Comparison of ENCODE assay signal across 21 mouse cellular contexts in the genomic region with DNA sequence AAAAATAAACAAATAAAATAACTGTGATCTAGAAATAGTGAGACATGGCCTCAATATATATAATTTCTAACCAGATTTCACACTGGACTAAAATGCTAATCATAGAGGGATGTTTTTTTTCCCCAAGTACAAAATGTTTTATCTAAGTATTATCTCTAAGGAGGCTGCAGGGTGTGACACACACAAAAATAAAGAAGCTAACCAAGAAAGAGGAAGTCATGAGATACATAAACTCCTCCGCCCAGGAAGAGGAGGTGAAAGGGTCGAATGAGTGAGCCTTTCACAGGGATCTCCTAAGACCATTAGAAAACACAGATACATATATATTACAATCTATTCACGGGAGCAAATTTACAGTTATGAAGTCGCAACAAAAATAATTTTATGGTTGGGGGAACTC.
DNase-seq lines count a peak whose midpoint lies in the region; ATAC-seq and TF ChIP-seq lines count a peak whose summit lies in the region.
"Had no signal": no experiment of that assay in that cellular context is flagged by ENCODE, and none has a peak within 500 bp of the region (broad histone marks: within the 10 kb centered on the region; RNA-seq: fewer than 3 reads in every experiment).

No protein-coding gene starts in this region.

- H3K36me3 ChIP-seq in G1E (replicated peaks) = no peaks in the 10 kb centered on the region
- no peaks in the 10 kb centered on the region for H3K36me3 ChIP-seq in splenic B cell, adult 2 months (ENCODE audit: control insufficient read depth, insufficient read depth, low read length, poor library complexity, severe bottlenecking)
- no peaks in the 10 kb centered on the region for H3K36me3 ChIP-seq in midbrain, postnatal 0 days (ENCODE audit: insufficient read depth, low read length)
- H3K36me3 ChIP-seq: forebrain, embryonic 15.5 days; kidney, embryonic 15.5 days; limb, embryonic 12.5 days had no signal

- H3K4me2 ChIP-seq in midbrain, postnatal 0 days (ENCODE audit: low read depth, low read length, poor library complexity, severe bottlenecking) = no peak overlapping the region
- H3K4me2 ChIP-seq: forebrain, embryonic 15.5 days; heart, embryonic 11.5 days; kidney, embryonic 15.5 days; limb, embryonic 12.5 days; midbrain, embryonic 11.5 days had no signal

- WGBS in lung, adult 2 months = 58% methylated on average over 4 of the region's 4 CpGs
- 89% methylated on average over 4 of the region's 4 CpGs for WGBS in midbrain, postnatal 0 days

- peak; percentile 65 for ATAC-seq in G1E (ENCODE audit: extremely low read depth, insufficient number of reproducible peaks, low FRiP score, poor library complexity, severe bottlenecking)
- ATAC-seq in midbrain, postnatal 0 days (ENCODE audit: low FRiP score) = no peak
- ATAC-seq: forebrain, embryonic 15.5 days; hindbrain, postnatal 0 days had no signal

- TF ChIP-seq CTCF in lung, adult 2 months (IDR thresholded peaks at IDR 0.05; ENCODE audit: insufficient read depth, low read length) = no peak
- no peak for TF ChIP-seq CTCF in G1E (IDR thresholded peaks at IDR 0.05; ENCODE audit: low read depth, low read length)
- no peak for TF ChIP-seq CTCF in midbrain, postnatal 0 days (IDR thresholded peaks at IDR 0.05)

- no peak overlapping the region for H3K4me3 ChIP-seq in lung, adult 2 months (replicated peaks; ENCODE audit: extremely low read depth, low read depth, low read length)
- no peak overlapping the region for H3K4me3 ChIP-seq in G1E (ENCODE audit: low read depth, low read length)
- no peak overlapping the region for H3K4me3 ChIP-seq in brown adipose tissue, adult 24 weeks (ENCODE audit: insufficient read depth, low read depth, low read length)
- no peak overlapping the region for H3K4me3 ChIP-seq in midbrain, postnatal 0 days (ENCODE audit: low read depth, low read length)
- H3K4me3 ChIP-seq: forebrain, embryonic 15.5 days; kidney, embryonic 15.5 days; layer of hippocampus, adult 2 months; left cerebral cortex, adult 2 months; limb, embryonic 12.5 days; myocyte had no signal

- no peaks in the 10 kb centered on the region; the same call in 1 of the 2 replicates for H3K4me1 ChIP-seq in lung, adult 2 months (ENCODE audit: control insufficient read depth, insufficient read depth, low read length)
- peaks cover 69% of the 10 kb centered on the region for H3K4me1 ChIP-seq in G1E (ENCODE audit: insufficient read depth, low read depth, low read length)
- H3K4me1 ChIP-seq in brown adipose tissue, adult 24 weeks (ENCODE audit: control insufficient read depth, insufficient read depth, insufficient read length, low read length) = no peaks in the 10 kb centered on the region
- no peaks in the 10 kb centered on the region for H3K4me1 ChIP-seq in midbrain, postnatal 0 days (ENCODE audit: insufficient read depth, low read length)
- H3K4me1 ChIP-seq: forebrain, embryonic 15.5 days; limb, embryonic 12.5 days had no signal

- H3K27me3 ChIP-seq in G1E (ENCODE audit: insufficient read depth, low read length) = no peaks in the 10 kb centered on the region
- no peaks in the 10 kb centered on the region for H3K27me3 ChIP-seq in splenic B cell, adult 2 months (ENCODE audit: control insufficient read depth, insufficient read depth, low read length, poor library complexity, severe bottlenecking)
- H3K27me3 ChIP-seq in midbrain, postnatal 0 days (ENCODE audit: insufficient read depth, low read length) = no peaks in the 10 kb centered on the region
- H3K27me3 ChIP-seq: forebrain, embryonic 15.5 days; kidney, embryonic 15.5 days; limb, embryonic 12.5 days had no signal

- TF ChIP-seq POLR2A in lung, adult 2 months (IDR thresholded peaks at IDR 0.05; ENCODE audit: borderline replicate concordance, extremely low read depth, low read depth, low read length) = no peak

- H3K27ac ChIP-seq in brown adipose tissue, adult 24 weeks (replicated peaks; ENCODE audit: low read depth, low read length) = peak overlapping the region; percentile 52; the same call in 1 of the 2 replicates
- no peak overlapping the region for H3K27ac ChIP-seq in midbrain, postnatal 0 days (ENCODE audit: low read depth, low read length)
- H3K27ac ChIP-seq: forebrain, embryonic 15.5 days; hindbrain, postnatal 0 days; kidney, embryonic 15.5 days; layer of hippocampus, adult 2 months; left cerebral cortex, adult 2 months; limb, embryonic 12.5 days had no signal

- no peak overlapping the region for H3K9ac ChIP-seq in midbrain, postnatal 0 days (replicated peaks; ENCODE audit: low read length, poor library complexity, severe bottlenecking)
- H3K9ac ChIP-seq: forebrain, embryonic 15.5 days; kidney, embryonic 15.5 days; limb, embryonic 12.5 days had no signal

- no peaks in the 10 kb centered on the region for H3K9me3 ChIP-seq in G1E (replicated peaks)
- H3K9me3 ChIP-seq in midbrain, postnatal 0 days (ENCODE audit: low read length) = no peaks in the 10 kb centered on the region
- H3K9me3 ChIP-seq: forebrain, embryonic 15.5 days; kidney, embryonic 15.5 days had no signal

- DNase-seq in lung, postnatal 25 days (ENCODE audit: low spot score) = peak; percentile 46
- no peak for DNase-seq in lung, adult 2 months
- DNase-seq in G1E (ENCODE audit: low spot score) = peak; percentile 68
- DNase-seq in splenic B cell, adult 2 months (ENCODE audit: low read depth, low spot score) = peak; percentile 52
- no peak for DNase-seq in midbrain, postnatal 0 days (ENCODE audit: low spot score)
- no peak for DNase-seq in frontal cortex, postnatal 25 days (ENCODE audit: low spot score in 2 of 2)
- DNase-seq: adrenal gland, postnatal 14 days; cerebellum, postnatal 10 days; gastrocnemius, postnatal 10 days; heart, postnatal 4 days; lung, adult 18-20 months had no signal

Comparison
In these comparisons a context has a peak if more than half of its experiments do, and no peak if none do; other contexts are left out.
1. DNase-seq: peak in lung, postnatal 25 days (single experiment), G1E (single experiment) and splenic B cell, adult 2 months (single experiment); none in lung, adult 2 months (single experiment), midbrain, postnatal 0 days (single experiment) and frontal cortex, postnatal 25 days (0 of 2).